Mouse (Mus musculus): ENCODE measurements around the gene L3mbtl3.

The L3mbtl3 gene

DNA sequence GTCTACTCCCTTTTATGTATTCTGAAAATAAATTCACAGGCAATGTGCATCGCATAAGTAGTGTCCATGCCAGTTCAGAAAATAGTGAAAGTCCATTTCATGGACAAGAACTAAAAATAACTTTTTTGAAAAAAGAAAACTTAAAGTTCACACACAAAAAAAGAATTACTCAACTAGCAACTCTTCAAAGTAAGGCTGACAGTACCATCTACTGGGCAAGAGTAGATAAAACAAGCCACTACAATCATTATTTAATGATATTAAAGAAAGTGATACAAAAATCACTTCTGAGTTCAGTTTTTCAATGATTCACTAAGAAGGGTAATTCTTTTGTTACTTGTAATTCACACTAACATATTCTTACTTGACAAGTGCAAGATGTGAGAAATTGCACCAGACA is 29.9 kb downstream of the L3mbtl3 start:
- no peak for DNase-seq (ENCODE audit: extremely low read depth, insufficient read length, low spot score)

DNA sequence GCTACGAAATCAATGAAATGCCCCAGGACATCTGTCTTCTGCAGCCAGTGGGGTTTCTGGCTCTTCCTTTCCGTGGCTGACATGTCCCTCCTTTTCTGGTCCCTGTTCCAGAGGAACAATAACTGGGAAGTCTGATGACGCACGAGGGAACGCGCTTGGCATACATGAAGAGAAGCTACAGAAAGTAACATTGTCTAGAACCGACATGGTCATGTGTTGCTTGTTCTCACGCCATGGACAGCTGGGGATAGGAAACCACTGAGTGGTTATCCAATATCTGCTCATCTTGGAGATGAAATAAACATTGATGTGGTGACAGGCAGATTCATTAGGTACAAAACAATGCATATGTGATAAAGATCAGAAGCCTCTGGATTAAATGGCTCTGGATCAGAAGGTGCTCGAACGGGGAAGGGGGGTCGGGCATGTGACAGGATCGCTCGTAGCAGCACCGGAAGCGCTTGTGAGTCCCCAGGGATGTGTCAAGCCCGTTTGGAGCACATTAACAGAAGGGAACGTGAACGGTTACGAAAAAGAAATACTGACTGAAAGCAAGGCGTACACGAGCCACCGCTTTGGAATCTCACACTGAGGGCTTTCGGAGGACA is 37.8 kb downstream of the L3mbtl3 start:
- peak; percentile 3 for DNase-seq (ENCODE audit: extremely low read depth, insufficient read length, low spot score)

- no peak for DNase-seq (ENCODE audit: extremely low read depth, insufficient read length, low spot score)
These were observed 41.8 kb downstream of the L3mbtl3 start for GRCm38 (mm10) chr10:26333966-26334365.

GRCm38 (mm10) chr10:26332781-26333180 is 43.0 kb downstream of the L3mbtl3 start:
- DNase-seq (ENCODE audit: extremely low read depth, insufficient read length, low spot score), result no peak

DNA sequence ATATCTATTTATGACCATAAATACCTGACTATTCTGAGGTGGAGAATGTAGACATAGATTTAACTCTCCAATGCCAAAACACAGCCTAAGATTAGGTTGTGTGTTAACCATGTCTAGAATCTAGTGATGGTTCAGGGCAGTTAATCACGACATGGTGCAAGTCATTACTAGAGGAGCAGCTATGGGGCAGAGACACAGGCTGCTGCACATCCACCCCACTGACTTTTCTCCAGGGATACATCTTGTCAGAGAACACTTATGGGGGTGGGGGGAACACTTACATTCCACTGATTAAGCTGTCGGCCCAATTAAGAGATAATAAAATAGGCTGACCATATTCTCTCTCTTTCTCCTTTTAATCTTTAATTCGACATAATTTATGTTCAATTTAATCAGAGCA is 46.9 kb downstream of the L3mbtl3 start:
- no peak for DNase-seq (ENCODE audit: extremely low read depth, insufficient read length, low spot score)

DNA sequence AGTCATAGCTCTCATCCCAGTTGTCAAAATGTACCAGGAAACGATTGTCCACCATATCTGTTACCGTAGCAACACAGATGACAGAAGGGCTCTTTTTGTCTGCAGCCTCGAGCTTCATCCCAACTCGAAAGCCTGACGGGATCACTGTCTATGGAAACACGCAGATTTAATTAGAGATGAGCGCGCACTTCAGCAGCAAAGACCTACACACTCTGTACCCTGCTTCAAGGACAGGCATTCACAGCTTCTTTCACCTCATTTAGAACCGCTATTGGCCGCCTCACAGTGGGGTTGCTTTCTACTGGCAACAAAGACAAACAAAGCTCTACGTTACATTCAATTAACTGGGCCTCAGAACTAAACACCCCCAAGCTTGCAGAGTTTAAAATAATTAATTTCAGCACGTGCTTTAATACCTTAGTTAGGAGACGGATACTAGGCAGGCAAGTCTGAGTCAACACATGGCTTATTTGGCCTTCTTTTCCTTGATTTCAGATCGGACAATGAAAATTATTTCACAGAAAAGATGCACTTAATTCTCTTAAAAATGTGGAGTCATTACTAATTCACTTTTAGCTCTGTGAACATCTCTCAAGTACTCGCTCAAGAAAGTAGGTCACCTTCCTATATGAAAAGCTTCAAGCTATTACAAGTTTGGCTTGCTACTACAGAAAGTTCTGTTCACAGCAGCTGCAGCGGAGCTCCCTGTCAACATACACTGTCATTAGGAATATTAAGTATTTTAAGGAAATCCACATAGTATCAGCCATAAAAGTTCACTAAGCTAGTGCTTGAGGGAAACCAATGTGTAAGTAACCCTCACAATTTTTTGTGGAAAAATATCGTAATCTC is 47.9 kb downstream of the L3mbtl3 start:
- no peak for DNase-seq (ENCODE audit: extremely low read depth, insufficient read length, low spot score)

DNA sequence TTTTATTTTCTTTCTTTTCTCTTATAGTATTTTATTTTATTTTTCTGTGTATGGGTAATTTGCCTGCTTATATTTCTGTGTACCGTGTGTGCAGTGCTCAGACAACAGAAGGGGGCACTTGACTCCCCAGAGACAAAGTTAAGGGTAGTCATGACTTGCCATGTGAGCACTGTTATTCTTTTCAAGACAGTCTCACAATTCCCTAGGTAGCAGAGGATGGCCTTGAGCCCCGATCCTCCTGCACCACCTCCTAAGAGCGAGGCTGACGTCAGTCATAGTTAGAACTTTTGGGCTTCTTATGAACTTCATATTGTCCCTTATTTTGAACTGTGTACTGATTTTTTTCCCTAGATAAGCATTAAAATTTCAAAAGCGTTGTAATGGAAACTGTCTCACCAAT is 48.5 kb downstream of the L3mbtl3 start:
- no peak for DNase-seq (ENCODE audit: extremely low read depth, insufficient read length, low spot score)

DNA sequence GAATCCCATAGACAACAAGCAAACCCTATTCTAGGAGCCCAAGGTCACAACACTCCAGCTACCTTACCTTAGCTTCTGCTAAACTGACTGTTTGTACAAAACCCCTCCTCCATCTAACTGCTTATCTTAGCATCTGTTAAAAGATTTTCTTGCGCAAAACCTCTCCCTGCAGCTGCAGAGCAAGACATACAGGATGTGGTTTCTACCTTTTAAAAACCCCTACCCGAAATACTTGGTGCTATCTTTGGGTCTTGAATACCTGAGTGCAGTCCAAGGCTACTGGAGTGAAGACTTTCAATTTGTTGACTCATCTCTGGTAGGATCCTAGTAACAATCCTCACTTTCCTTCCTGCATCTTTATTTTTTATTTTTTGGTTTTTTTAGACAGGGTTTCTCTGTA is 50.5 kb downstream of the L3mbtl3 start:
- no peak for DNase-seq (ENCODE audit: extremely low read depth, insufficient read length, low spot score)

DNA sequence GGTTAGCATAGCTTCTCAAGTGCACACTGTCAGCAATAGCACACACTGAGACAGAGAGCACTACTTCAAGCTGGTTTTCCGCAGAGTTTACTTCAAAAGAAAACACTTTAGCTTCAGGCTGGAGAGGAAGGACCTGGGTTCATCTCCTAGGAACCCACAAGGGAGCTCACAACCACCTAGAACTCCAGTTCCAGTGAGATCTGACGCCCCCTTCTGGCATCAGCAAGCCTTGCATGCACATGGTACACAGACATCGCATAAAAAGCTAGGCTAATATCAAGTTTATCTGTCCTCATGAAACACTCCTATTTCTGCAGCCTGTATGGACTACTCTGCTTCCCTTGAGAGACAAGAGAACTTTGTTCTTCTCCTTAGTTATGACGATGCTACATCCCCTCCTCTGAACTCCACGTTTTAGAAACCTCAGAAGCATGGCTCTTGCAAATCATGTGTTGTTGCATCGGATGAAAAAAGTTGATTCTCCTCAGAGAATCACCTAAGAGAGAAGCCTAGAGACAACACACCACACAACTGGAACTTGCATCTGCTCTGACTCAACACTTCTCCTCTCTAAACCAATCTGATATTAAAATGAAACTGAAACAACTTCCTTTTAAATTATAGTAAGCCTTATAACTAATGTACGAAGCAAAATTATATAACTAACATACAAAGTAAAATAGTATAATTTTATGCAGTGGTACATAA is 53.3 kb downstream of the L3mbtl3 start:
- no peak for DNase-seq (ENCODE audit: extremely low read depth, insufficient read length, low spot score)

GRCm38 (mm10) chr10:26320679-26321078 is 55.1 kb downstream of the L3mbtl3 start:
- no peak for DNase-seq (ENCODE audit: extremely low read depth, insufficient read length, low spot score)

GRCm38 (mm10) chr10:26314327-26314726 is 61.4 kb downstream of the L3mbtl3 start:
- no peak for DNase-seq (ENCODE audit: extremely low read depth, insufficient read length, low spot score)

DNA sequence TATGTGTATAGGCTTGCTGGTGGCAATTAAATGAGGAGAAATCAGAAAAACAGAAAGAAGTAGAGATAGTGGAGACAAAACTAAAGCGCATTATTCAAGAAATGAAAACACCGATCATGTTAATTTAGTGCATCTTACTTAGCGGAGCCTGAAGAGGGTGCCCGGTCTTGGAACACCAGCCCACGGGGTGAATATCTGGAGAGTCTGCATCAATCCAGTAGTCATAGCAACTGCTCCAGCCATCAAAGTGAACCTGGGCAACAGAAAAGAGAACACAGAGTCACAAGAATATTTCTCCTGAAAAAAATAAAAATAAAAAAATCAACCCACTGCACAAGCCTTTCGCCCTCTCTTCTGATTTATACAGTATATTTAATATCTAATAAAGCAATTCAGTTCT is 72.3 kb downstream of the L3mbtl3 start:
- DNase-seq (ENCODE audit: extremely low read depth, insufficient read length, low spot score), result no peak

GRCm38 (mm10) chr10:26302336-26302735 is 73.4 kb downstream of the L3mbtl3 start:
- no peak for DNase-seq (ENCODE audit: extremely low read depth, insufficient read length, low spot score)

DNA sequence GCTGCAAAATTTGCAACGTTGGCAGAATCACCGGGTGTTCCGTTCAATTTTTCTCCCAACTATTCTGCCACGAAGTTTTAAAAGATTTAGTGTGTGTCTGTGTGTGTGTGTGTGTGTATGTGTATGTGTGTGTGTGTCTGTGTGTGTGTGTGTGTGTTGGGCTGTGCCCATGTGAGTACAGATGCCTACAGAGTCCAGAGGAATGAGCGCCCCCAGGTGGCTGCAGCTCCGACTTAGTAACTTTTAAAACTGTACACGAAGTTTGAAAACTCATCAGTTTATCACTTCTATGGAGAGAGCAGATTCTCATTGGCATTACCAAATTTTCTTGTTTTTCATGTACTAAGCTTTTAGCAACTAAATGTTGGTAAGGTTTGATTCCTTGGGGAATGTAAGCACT is 78.1 kb downstream of the L3mbtl3 start:
- DNase-seq (ENCODE audit: extremely low read depth, insufficient read length, low spot score), result no peak

DNA sequence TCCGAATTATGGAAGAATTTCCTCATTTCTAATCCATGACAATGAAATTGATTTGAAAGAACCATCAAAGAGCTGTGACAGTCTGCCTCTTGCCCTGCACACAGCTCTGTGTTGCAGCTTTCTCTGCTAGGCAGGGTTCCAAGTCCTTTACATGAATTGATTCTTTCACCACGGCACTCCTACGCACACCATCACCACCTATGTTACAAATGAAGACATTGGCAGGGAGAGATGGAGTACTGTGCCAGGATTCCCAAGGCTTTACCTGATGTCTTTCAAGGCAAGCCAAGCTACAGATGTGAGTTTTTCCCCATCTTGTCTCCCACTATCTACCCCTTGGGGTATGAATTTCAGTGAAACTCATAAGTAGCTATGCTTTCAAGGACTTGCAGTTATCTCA is 78.6 kb downstream of the L3mbtl3 start:
- no peak for DNase-seq (ENCODE audit: extremely low read depth, insufficient read length, low spot score)

GRCm38 (mm10) chr10:26287136-26287535 is 88.6 kb downstream of the L3mbtl3 start:
- DNase-seq (ENCODE audit: extremely low read depth, insufficient read length, low spot score), result no peak

DNA sequence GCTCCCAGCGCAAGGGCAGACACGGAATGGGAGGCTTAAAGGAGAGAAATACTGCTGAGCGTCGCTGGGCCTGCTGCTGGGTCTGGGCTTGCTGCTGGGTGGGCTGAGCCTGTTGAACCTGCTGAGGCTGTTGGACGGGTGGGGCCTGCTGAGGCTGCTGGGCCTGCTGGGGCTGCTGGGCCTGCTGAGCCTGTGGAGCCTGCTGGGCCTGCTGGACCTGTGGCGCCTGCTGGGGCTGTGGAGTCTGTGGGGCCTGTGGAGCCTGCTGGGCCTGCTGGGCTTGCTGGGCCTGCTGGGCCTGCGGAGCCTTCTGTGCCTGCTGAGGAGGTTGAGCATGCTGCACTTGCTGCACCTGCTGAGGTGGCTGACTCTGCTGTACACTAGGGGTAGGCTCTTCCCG is 95.8 kb downstream of the L3mbtl3 start:
- DNase-seq (ENCODE audit: extremely low read depth, insufficient read length, low spot score), result no peak

DNA sequence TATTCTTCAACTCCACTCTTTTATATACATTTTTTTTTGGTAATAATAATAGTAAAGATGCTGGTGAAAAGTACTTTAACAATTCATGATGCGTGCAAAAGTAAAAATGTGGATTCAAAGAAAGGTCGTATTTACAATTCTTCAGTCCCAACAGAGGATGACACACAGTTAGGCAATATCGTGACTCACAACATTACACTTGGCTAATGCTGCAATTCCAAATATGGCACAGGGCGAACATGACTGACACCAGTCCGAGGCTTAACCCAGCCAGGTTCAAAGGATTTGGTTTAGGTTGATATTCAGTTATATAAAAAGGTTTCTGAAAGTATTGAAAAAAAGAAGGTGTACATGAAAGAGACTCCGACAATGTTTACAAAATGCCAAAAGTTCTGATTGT is 100.4 kb downstream of the L3mbtl3 start:
- DNase-seq (ENCODE audit: extremely low read depth, insufficient read length, low spot score), result no peak

- DNase-seq (ENCODE audit: extremely low read depth, insufficient read length, low spot score), result no peak
These were observed 111.9 kb downstream of the L3mbtl3 start for GRCm38 (mm10) chr10:26263744-26264459.

GRCm38 (mm10) chr10:26259908-26260307 is 115.9 kb downstream of the L3mbtl3 start:
- no peak for DNase-seq (ENCODE audit: extremely low read depth, insufficient read length, low spot score)
